Mouse (Mus musculus): ENCODE data around the gene Asb11. TPM values are rescaled to one million over a fixed set of nuclear protein-coding genes. Genes with fewer than 3 reads are reported as not detected.

Asb11 gene
- total RNA-seq (2021): 10 to 100 TPM in 1 of 2 experiments, 1 to 10 TPM in 1; 9.3 to 17.8 TPM
- long read RNA-seq, experiment 1, transcript Asb11-202 (7 exons, 1,445 nt): major isoform, 11 of 16 reads
- long read RNA-seq, experiment 1, partial matches to known transcripts: 2 of 16 reads
- long read RNA-seq, experiment 1, other reads (novel, unspliced or antisense): 2 of 16 reads
- long read RNA-seq, experiment 2, transcript Asb11-202 (7 exons, 1,445 nt): major isoform, 17 of 26 reads
- long read RNA-seq, experiment 2, partial matches to known transcripts: 0 of 26 reads
- long read RNA-seq, experiment 2, other reads (novel, unspliced or antisense): 6 of 26 reads

DNA sequence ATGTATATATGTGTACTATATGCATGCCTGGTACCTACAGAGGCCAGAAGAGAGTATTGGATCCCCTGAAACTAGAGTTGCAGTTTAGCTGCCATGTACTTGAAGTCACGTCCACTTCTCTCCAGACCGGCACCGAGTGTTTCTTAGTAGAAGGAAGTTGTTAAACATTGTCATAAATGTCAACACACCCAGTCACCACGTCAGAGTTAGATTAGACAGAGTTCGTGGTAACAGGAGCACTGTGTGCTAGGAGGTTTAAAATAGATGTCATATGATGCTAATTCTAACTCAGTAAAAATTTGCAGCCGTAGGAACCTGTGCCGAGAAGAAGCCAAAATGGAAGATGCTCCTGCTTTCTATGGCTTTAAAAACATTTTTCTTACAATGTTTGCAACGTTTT, at the start of gene Asb11:
Gene Asb11, plus strand, starts transcription at position 286 of the 400 bp plus-strand sequence.
- no peak for DNase-seq

DNA sequence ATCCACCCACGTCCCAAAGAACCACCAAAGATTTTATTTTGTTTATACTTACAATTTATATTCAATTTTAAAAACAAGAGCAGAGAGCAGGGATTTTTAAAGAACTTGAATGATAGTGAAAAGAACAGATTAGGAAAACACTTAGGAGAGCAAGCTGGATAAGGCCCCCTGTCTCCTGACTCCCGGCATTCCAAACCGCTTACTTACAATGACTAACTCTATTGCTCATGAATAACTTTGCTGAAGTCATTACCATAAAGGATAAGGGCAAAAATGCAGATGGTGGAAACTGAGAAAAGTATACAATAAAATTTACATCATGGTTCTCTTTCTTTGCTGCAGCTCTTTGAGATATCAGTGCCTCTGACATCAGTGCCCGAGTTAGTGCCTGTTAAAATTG, 42.7 kb upstream of the Asb11 start:
- no peak for DNase-seq

DNA sequence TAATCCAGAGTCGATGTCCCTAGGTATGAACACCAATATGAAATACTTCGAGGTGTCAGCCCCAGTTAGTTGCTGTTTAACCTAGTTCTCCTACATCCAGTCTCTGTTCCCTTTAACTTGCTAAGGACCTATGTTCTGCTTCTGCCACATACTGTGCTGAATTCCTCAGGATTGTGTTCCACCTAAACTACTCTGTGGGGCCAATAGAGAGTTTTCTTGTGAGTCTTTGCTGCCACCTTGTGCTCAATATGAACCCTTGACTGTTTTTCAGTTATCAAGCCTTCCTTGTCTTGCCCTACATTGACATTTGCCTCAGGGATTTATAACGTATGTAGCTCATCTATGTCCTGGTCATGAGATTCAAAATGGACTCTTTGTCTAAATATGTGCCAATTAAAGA, 38.3 kb upstream of the Asb11 start:
- DNase-seq: no peak

DNA sequence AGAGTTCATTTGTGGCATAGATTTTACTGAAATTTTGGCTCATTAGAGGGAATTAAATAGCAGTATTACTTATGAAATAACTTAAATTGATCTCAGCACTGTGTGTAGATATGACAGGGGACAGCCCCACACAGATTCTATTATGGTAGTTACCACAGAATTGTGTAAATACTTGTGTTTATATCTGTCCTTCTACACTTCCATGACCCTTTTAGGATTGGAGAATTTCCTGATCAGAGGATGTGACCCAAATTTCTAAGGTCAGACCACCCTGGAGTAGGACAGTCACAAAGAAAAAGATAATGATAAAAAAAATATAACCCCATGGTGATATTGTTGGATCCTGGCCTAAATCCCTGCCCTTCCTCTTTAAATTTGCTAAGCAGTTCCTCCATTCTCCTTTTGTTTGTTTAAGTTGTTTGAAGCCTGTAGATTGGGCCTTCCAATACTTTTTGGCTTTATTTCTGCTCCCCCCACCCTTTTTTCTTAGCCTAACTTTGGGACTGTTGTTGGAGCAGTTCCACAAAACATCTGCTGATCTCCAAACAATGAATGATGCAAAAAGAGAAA, 31.6 kb upstream of the Asb11 start:
- no peak for DNase-seq

DNA sequence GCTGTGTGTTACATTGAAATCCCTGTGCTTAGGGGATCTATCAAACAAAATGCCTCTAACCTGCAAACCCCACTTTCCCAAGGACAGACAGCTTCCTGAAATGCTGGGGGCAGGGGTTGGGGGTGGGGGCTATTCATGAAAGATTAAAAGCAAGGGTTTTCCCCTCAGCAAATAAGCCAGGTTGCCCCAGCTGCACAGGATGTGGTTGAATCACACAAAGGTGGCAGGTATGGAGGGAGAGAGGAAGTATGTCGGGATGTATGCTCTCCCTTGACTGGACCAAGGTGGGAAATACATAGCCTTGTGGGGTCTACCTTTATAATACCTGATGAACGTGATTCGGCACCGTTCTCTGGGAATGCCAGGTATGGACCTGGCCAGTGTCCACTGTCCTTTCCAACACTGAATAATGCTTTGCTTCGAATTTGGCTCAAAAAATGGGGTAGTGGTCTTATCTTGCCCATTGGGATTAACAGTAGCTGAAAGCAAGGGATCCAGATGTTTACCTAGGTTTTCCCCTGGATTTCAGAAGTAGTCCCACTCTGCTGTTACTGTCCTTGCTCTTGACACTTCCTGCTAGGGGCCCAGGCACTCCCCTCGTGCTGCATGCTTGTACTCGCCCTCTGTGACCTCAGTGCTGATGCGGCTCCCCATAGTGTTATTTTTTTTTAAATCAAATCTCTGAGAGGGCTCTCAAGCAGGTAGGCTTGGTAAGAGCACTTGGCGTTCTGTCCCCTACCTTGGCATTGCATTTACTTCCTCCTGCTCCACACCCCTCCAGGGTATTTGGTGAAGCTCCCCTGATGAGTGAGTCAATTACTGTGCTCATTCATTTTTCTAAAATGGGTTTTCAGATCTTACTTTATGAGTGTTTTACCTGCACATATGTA, 30.4 kb upstream of the Asb11 start:
- no peak for DNase-seq

DNA sequence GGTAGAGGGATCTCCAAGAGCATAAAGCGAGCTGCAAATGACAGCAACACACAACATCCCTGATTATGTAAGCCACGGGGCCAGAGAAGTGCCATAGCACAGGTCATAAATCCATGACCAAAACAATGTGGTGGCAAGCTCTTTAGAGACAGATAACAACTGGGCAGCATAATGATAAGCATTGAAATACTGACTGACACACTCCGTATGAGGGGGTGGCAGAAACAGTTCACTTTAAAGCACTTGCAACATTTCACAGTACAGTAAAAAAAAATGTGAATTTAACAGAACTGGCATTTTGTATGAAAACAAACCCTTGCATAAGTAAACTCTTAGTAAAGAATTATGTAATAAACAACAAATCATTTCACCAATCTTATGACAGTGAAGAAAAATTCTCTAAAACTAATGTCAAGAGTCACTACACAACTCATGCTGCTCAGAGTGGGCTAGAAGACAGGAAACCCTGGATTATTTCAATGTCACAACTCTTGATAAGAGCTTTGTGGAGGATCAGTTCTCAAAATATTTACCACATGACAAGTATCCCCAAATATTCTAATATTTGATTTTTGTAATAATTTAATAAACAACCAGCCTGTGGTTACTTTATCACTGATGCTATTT, 28.4 kb upstream of the Asb11 start:
- DNase-seq: no peak

DNA sequence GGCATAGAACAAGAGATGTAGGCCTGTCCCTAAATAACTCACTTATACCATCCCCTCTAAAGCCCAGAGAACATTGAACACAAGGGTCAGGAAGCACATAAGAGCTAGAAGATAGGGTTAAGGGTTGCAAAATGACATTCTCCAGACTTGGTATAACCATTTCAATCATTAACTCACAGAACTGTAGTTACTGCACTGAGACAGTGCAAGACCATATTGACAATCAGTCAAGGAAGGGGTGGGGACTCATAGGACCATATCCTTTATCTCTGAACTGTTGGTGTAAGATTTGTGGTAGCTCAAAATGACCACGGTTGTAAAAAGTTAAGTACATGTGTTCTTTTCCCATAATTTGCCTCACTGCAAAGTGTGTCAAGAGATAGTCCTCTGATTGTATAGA, 26.2 kb upstream of the Asb11 start:
- no peak for DNase-seq

DNA sequence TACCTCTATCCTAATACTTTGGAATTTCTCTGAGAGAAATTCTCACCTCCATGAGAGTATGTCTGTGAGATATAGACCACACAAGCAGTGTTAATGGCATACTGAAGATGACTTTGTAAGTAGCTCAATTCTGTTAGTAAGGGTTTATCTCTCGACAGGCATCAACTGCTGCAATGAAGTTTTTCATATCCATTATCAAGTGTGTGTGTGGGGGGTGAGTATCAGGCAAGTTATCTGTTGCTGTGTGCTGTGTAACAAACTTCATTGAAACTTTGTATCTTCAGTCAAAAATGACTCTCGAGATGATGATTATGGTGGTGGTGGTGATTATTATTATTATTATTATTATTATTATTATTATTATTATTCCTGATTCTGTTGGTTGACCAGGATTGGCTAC, 20.0 kb upstream of the Asb11 start:
- no peak for DNase-seq

DNA sequence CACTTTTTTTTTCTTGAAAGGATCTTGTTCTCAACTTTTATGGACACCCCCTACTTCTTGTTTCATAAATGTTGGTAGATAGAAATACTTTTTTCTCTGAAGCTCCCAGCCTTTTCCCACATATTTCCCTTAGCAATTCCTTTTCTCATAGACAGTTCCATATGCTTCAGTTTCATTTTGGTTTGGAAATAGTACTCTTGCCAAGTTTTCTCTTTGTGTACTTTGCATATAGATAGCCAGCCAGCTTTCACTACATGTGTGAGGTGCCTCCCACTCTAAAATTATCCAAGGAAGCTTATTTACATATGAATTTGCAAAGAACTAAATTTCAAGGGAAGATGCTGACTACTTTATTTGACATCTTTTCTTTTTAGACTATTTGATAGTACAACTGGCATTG, 18.8 kb upstream of the Asb11 start:
- no peak for DNase-seq

DNA sequence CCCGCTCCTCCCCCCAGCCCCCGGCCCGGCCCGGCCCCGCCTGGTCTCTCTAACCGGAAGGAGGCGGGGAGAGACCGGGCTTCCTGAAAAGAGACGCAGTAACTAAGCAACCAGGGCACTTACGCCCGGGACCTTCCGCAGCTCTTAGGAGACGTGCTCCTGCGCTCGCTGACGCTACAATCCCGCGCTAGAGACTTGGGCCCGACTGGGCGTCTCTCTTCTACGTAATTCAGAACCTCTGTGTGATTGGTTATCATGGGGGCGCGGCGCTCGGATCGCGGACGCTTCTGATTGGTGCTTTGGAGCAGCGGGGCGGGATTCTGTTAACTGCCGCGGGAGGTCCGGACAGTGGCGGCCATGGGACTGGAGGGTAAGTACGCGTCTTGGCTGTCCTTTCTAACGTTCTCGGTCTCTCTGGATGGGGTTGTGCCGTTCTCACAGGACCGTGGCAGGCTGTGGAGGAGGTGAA, 17.3 kb upstream of the Asb11 start, which contains the start of gene Piga:
Gene Piga, plus strand, starts transcription at position 317 of the 469 bp plus-strand sequence.
- DNase-seq: peak; percentile 78

DNA sequence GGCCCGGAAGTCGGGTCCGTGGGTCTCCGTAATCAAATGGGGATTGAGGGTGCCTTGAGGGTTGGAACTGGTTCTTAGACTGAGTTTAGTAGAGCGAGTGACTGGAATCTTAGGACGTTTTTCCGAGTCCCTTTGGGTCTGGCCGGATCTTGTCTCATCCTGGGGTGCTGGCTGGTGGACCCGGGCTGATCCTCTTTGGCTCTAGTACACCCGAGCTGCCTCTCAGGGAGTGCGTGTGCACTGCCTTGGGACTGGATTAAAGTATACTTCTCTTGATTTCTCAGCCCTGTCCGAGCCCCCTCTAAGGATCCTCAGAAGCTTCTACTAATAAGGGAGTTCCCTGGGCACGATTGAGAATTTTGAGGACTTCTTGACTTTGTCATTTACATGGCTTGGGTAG, 16.8 kb upstream of the Asb11 start:
- no peak for DNase-seq

DNA sequence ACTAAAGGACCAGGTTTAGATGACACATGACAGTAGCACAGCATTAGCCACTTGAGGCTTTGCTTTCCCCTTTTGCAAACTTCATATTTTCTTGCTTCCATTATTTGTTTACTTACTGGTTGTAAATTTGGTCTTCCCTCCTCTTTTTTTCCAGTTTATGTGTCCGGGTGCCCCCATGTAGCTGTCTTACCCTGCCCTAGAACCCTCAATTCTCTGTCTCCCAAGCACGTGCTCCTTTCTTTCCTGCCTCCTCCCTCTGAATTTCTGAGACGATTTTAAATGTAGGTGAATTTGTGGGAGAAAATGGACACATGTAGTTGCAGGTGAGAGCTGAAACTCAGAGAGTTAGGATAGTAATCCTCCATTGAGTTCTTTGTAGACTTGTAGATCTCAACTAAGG, 16.3 kb upstream of the Asb11 start:
- no peak for DNase-seq

DNA sequence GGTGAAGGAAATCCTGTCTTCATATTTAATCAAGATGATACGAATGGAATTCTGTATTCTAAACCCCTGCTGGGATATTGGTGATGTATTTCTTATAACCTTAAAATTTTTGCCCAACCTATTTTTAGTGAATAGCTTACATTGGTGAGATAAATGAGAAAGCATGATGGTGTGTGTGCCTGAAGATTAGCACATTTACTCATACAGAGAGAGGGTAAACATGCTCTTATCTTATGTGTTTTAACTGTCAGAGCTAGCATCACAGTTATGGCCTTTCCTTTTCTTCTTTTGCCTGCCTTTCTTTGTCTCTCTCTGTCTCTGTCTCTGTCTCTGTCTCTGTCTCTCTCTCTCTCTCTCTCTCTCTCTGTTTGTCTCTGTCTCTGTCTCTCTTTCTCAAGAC, 12.0 kb upstream of the Asb11 start:
- DNase-seq: no peak

DNA sequence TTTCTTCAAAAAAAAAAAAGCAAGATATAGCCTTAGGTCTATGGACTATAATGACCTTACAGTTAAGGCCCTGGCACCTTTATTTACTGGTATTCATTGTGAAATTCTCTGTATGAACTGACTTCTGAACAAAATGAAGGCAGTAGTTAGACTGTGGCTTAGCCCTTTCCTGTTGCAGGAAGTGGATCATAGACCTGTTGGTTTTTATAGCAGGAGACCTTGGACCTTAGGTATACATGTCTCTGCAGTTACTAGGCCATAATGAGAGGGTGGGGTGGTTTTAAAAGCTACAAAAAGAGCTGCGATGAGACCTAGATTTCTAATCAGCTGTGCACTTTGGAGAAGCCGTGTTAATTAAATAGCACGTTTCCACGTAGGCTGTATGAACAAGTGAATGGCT, 9.5 kb upstream of the Asb11 start:
- DNase-seq: no peak

DNA sequence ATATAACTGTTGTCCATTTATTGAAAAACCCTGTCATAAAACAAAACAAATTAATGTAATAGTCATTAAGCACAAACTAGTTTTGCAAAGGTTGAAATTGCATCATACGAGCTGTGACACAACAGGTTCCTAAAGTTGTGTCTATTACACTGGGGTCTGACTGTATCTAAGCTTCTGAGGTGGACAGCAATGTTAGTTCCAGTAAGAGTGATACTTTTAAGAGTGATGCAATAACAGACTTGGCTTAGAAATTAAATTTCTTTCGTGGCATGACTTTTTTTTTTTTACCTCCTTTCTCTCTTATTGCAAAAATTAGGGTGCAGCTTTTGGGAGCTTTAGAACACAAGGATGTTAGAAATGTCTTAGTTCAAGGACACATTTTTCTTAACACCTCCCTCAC, 8.6 kb upstream of the Asb11 start:
- DNase-seq: no peak

DNA sequence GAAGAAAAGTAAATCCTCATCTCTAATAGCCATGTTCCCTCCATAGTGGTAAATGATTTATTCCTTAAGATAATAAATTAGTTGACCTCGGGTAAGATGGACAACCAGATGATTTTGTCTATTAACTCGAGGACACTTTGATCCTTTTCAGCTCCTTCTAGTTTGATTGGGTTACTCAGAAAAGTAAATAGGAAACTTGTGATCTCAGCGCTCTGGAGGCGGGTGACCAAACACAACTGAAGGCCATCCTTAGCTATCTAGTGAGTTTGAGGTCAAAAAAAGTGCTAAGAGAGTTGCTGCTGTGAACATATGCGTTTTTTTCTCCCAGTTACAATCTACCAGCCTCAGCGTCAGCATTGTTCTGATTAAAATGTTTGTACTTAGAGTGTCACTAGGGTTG, 6.2 kb upstream of the Asb11 start:
- no peak for DNase-seq

DNA sequence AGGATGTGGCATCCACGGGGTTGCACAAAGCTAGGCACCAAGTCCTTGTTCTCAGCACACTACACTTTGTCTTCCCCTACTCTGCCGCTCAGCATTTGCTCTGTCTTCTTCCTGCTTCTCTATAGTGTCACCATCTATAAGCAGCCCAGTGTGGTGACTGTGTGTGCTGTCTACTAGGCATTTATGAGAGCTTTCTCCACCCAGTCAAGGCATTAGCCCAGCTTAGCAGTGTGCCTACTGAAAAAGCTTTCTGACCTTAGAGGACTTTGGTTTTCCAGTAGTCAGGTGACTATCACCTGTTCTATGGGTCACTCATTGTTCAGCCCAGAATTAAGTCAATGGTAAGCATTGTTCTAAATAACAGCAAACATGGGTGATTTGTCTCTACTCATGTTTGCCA, 5.7 kb upstream of the Asb11 start:
- DNase-seq: no peak

DNA sequence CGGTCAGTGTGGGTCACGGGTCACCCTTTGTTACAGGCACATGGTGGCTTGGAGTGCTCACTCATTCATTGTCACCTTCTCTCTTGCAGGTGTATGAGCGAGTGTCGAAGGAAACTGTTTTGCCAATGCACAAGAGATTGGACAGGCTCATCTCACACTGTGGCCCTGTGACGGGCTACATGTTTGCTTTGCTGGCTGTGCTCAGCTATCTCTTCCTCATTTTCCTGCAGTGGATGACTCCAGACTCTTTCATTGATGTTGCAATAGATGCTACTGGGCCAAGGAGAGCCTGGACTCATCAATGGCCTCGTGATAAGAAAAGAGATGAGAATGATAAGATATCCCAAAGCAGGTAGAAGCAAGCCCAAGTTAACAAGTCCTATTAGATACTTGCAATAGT, 5.3 kb upstream of the Asb11 start:
- no peak for DNase-seq

DNA sequence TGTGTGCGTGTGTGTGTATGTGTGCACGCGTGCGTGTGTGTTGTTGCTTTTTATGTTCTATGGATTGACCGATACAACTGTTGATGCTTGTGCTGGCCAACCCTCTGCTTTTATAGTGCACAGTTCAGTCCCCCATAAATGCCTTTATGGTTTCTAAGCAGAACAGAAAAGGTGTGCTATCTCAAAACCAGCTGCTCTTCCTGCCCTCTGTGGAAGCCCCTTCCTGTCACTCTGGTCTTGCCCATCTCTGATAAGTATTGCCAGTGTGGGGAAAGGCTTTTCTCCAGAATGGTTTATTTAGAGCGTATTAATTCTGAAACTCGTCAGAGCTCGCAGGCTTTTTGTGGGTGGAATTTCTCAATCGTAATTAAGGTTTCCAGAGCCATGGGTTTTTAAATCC, 4.1 kb upstream of the Asb11 start:
- DNase-seq: no peak

DNA sequence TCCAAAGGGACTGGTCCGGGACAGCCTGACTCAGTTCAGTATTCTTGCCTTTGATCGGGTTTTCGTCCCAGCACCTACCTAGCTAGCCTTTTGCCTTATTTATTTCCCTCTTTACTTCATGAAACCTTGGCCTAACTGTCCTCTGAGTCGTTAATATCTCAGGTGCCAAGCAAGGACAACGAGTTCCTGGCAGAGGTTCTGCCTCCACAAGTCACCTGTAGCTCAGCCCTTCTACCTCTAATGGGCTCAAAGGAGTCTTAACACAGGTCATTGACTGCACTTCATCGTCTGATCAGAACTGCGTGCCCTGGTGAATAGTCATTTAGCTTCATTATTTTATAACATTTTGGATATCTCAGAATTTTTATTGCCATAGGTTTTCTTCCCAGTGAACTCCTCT, 2.7 kb downstream of the Asb11 start:
- no peak for DNase-seq

DNA sequence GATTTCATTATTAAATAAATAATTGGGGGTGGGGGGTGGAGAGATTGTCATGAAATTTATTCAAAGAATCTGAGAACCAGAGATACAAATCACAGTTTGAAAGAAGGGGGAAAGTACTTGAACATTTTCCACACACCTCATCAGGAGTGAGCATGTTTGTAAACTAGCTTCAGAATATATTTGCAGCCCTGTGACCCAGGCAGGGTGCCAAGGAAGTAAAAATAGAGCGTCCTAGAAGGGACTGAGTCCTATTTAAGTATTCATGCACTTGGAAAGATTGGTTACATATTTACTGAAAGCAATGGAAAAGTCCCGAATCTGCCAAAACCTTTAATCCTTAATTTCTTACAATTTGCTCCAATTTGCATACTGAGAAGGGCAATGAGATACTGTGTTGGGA, 3.3 kb downstream of the Asb11 start:
- DNase-seq: peak; percentile 33

DNA sequence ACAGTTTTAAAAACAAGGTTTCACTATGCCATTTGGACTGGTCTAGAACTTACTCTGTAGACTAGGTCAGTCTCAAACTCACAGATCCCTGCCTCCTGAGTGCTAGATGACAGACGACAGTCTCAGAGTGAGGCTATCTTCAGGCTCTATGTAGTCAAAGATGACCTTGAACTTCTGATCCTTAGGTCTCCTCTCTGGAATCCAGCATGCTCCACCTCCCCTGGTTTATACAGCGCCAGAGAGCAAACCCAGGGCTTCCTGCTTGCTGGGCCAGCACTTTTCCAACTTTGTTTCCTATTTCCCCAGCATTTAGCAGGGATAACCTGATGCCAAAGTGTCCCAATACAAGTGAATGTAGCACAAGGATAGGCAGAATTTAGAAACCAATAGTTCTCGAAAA, 3.9 kb downstream of the Asb11 start:
- no peak for DNase-seq

DNA sequence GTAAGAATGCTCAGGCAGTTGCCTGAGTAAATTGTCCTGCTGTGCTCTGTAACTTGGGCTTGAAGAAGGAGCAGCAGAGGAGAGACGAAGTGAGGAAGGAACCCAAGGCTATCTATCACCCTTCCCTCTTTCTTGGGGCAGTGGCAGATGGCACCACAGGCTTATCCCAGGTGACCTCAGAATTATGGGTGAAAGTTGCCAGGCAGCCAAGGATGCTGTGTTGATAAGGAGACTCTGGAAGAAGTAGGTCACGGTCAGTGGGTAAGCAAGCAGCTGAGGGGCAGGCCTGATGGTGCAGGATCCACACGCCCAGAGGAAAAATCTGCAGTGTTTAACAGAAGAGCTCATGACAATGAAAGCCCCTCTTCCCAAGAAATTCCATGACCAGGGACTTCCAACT, 4.5 kb downstream of the Asb11 start:
- no peak for DNase-seq

Data from gastrocnemius, postnatal 10 days (tissue).